Mouse (Mus musculus): ENCODE results near the gene Cby3. TPM values are rescaled to one million over a fixed set of nuclear protein-coding genes. Genes with fewer than 3 reads are reported as not detected.
"Not testable (repeated sequence)": the region's sequence is repeated elsewhere in the genome, so short reads cannot be mapped to it uniquely, and the experiment has no call there.

Cby3 gene
- polyA plus RNA-seq (2014; fragmentation: Nextera tagmentation; extraction: Ambion mirVana), result 0.31 TPM in 1 of 2 replicates, not detected in the other

DNA sequence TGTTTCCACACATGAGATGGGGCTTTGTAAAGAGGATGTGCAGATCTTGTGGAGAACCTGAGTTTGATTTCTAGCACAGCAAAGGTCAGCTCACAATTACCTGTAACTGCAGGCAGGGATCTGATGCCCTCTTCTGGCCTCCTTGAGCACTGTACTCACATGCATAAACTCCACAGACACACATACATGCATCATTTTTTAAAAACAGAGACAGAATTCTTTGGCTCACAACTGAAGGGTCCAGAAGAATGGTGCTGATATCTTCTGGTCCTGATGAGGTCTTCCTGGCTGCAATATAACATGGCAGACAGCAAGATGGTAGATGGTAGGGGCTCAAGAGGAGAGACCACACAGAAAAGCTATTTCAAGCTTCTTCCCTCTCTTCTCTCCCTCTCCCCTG is at the start of gene Cby3:
Gene Cby3, plus strand, starts transcription at position 301 of the 400 bp plus-strand sequence.
- no peak for ATAC-seq (ENCODE audit: insufficient number of reproducible peaks, insufficient read depth, low FRiP score, low read depth)
- Histone ChIP-seq H3K4me2 (ENCODE audit: low read length) (no peak within 1 kb of the TSS), H3K36me3 (ENCODE audit: control insufficient read depth, insufficient read depth, low read length) (no peaks in the 10 kb centered on the region), H3K27ac (replicated peaks in 1 of 2; ENCODE audit: control insufficient read depth in 1 of 2, insufficient read depth in 1 of 2, low read depth in 2 of 2, low read length in 2 of 2) (no peak within 1 kb of the TSS), H3K9ac (ENCODE audit: low read length) (no peak within 1 kb of the TSS), H3K4me1 (ENCODE audit: control insufficient read depth in 2 of 2, insufficient read depth in 2 of 2, low read length in 2 of 2) (no peaks in the 10 kb centered on the region), H3K4me3 (ENCODE audit: control insufficient read depth in 1 of 2, insufficient read depth in 1 of 2, low read depth in 1 of 2, low read length in 2 of 2) (no peak within 1 kb of the TSS), H3K9me3 (ENCODE audit: control insufficient read depth, low read length) (no peaks in the 10 kb centered on the region), H3K27me3 (ENCODE audit: control insufficient read depth, insufficient read depth, low read length) (peaks cover 3% of the 10 kb centered on the region; the same call in 1 of the 2 replicates)

DNA sequence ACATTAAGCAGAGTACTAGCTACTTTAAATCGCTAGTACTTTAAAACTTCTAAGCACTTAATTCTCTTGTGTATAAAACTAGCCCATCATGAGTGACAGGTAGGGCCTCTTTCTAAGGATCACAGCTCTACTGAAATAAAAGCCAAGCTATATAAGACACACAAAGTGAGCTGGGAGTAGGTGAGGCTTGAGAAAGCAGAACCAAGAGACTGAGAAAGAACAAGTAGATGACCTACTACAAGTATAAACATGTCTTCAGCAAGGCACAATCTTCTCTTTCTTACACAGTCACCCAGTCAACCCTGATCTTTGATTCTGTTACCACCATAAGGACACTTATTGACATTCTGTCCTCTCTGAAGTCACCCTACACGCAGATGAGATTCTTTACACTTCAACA is 41.5 kb upstream of the Cby3 start:
- no peak for ATAC-seq (ENCODE audit: insufficient number of reproducible peaks, insufficient read depth, low FRiP score, low read depth)
- Histone ChIP-seq H3K27me3 (ENCODE audit: control insufficient read depth, insufficient read depth, low read length) (no peaks in the 10 kb centered on the region), H3K4me1 (ENCODE audit: control insufficient read depth in 2 of 2, insufficient read depth in 2 of 2, low read length in 2 of 2) (peaks cover 0 to 3% of the 10 kb centered on the region in 2 experiments; a peak in 1 of 4 replicates), H3K27ac (replicated peaks in 1 of 2; ENCODE audit: control insufficient read depth in 1 of 2, insufficient read depth in 1 of 2, low read depth in 2 of 2, low read length in 2 of 2) (no peak overlapping the region), H3K4me3 (ENCODE audit: control insufficient read depth in 1 of 2, insufficient read depth in 1 of 2, low read depth in 1 of 2, low read length in 2 of 2) (no peak overlapping the region), H3K9me3 (ENCODE audit: control insufficient read depth, low read length) (no peaks in the 10 kb centered on the region), H3K36me3 (ENCODE audit: control insufficient read depth, insufficient read depth, low read length) (peaks cover 49% of the 10 kb centered on the region), H3K4me2 (ENCODE audit: low read length) (no peak overlapping the region), H3K9ac (ENCODE audit: low read length) (no peak overlapping the region)
- 81% methylated on average over 2 of the region's 2 CpGs for WGBS

DNA sequence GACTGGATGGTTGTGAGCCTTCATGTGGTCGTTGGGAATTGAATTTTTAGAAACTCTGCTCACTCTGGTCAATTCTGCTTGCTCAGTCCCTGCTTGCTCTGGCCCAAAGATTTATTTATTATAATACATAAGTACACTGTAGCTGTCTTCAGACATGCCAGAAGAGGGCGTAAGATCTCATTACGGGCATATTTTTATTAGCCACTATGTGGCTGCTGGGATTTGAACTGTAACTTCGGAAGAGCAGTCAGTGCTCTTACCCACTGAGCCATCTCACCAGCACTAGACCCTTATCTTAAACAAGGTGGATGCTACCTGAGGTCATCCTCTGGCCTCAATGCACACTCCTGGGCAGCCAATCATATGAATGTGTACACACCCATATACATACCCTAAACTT is 34.9 kb upstream of the Cby3 start:
- not testable (repeated sequence) for H3K4me2 ChIP-seq (ENCODE audit: low read length); H3K4me3 ChIP-seq (ENCODE audit: control insufficient read depth in 1 of 2, insufficient read depth in 1 of 2, low read depth in 1 of 2, low read length in 2 of 2); ATAC-seq (ENCODE audit: insufficient number of reproducible peaks, insufficient read depth, low FRiP score, low read depth); H3K9ac ChIP-seq (ENCODE audit: low read length); H3K27me3 ChIP-seq (ENCODE audit: control insufficient read depth, insufficient read depth, low read length); H3K9me3 ChIP-seq (ENCODE audit: control insufficient read depth, low read length); H3K27ac ChIP-seq (replicated peaks in 1 of 2; ENCODE audit: control insufficient read depth in 1 of 2, insufficient read depth in 1 of 2, low read depth in 2 of 2, low read length in 2 of 2)
- Histone ChIP-seq H3K36me3 (ENCODE audit: control insufficient read depth, insufficient read depth, low read length) (peaks cover 14% of the 10 kb centered on the region), H3K4me1 (ENCODE audit: control insufficient read depth in 2 of 2, insufficient read depth in 2 of 2, low read length in 2 of 2) (peaks cover 0 to 35% of the 10 kb centered on the region in 2 experiments; a peak in 3 of 4 replicates)
- WGBS, result 78% methylated on average over 4 of the region's 4 CpGs

DNA sequence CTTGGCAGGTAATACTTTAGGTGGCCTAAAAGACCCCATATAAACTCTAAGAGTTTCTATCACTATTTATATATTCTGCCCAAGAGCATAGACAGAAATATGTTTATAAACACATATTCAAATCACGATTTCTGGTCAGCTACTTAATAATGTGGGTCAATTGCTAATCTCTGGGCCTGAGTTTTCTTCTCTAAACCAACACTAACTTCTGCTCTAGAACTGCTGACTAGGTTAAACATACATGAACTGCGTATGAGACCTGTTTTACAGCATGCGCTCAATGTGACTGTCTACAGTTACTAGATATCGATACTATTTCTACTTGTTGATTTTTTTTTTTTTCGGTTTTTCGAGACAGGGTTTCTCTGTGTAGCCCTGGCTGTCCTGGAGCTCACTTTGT is 33.0 kb upstream of the Cby3 start:
- H3K9me3 ChIP-seq (ENCODE audit: control insufficient read depth, low read length), result no peaks in the 10 kb centered on the region
- no peak overlapping the region for H3K4me3 ChIP-seq (ENCODE audit: control insufficient read depth in 1 of 2, insufficient read depth in 1 of 2, low read depth in 1 of 2, low read length in 2 of 2)
- no peak overlapping the region for H3K9ac ChIP-seq (ENCODE audit: low read length)
- no peak for ATAC-seq (ENCODE audit: insufficient number of reproducible peaks, insufficient read depth, low FRiP score, low read depth)
- H3K27me3 ChIP-seq (ENCODE audit: control insufficient read depth, insufficient read depth, low read length), result no peaks in the 10 kb centered on the region
- H3K36me3 ChIP-seq (ENCODE audit: control insufficient read depth, insufficient read depth, low read length), result peaks cover 14% of the 10 kb centered on the region
- H3K4me2 ChIP-seq (ENCODE audit: low read length), result no peak overlapping the region
- peaks cover 0 to 36% of the 10 kb centered on the region in 2 experiments; a peak in 3 of 4 replicates for H3K4me1 ChIP-seq (ENCODE audit: control insufficient read depth in 2 of 2, insufficient read depth in 2 of 2, low read length in 2 of 2)
- H3K27ac ChIP-seq (replicated peaks in 1 of 2; ENCODE audit: control insufficient read depth in 1 of 2, insufficient read depth in 1 of 2, low read depth in 2 of 2, low read length in 2 of 2), result no peak overlapping the region
- 92% methylated on average over 6 of the region's 6 CpGs for WGBS

DNA sequence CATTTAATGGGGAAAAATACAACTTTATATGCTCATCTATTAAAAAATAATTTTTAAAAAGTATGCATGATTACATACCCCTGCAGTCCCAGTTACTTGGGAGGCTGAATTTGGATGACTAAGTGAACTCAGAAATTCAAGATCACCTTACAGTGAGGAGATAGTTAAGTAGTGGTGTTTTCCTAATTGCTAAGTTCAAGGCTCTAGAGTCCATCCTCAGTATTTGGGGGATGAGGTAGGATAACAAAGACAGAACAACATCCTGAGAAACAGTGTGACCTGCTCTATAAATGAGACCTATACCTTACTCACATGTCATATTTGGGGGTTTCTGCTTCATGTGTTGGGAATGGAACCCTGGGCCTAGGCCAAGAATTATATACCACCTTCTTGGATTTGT is 31.9 kb upstream of the Cby3 start:
- no peak for ATAC-seq (ENCODE audit: insufficient number of reproducible peaks, insufficient read depth, low FRiP score, low read depth)
- H3K4me2 ChIP-seq (ENCODE audit: low read length), result no peak overlapping the region
- H3K27ac ChIP-seq (replicated peaks in 1 of 2; ENCODE audit: control insufficient read depth in 1 of 2, insufficient read depth in 1 of 2, low read depth in 2 of 2, low read length in 2 of 2), result no peak overlapping the region
- no peaks in the 10 kb centered on the region for H3K27me3 ChIP-seq (ENCODE audit: control insufficient read depth, insufficient read depth, low read length)
- no peak overlapping the region for H3K9ac ChIP-seq (ENCODE audit: low read length)
- H3K4me3 ChIP-seq (ENCODE audit: control insufficient read depth in 1 of 2, insufficient read depth in 1 of 2, low read depth in 1 of 2, low read length in 2 of 2), result no peak overlapping the region
- H3K36me3 ChIP-seq (ENCODE audit: control insufficient read depth, insufficient read depth, low read length), result peaks cover 14% of the 10 kb centered on the region
- no peaks in the 10 kb centered on the region for H3K9me3 ChIP-seq (ENCODE audit: control insufficient read depth, low read length)
- H3K4me1 ChIP-seq (ENCODE audit: control insufficient read depth in 2 of 2, insufficient read depth in 2 of 2, low read length in 2 of 2), result peaks cover 0 to 38% of the 10 kb centered on the region in 2 experiments; a peak in 3 of 4 replicates

DNA sequence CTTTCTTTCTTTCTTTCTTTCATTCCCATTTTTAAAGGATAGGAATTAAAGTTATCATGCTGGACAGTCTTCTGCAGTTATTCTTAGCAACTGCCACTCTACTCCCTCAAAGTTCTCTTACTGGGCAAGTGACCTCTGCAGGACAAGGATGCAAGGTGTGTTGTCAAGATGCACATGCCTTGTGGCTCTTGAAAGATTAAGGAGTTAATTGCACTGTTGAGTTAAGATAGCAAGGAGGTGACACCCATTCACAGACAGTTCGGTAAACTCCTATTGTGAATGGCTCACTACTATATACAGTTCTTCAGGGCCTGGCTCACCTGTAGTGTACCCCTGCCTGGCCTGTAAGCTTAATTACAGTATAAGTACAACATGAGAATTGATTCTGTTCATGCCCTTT is 30.4 kb upstream of the Cby3 start:
- H3K36me3 ChIP-seq (ENCODE audit: control insufficient read depth, insufficient read depth, low read length), result peaks cover 11% of the 10 kb centered on the region
- ATAC-seq (ENCODE audit: insufficient number of reproducible peaks, insufficient read depth, low FRiP score, low read depth), result no peak
- peak overlapping the region; percentile 86 for H3K4me2 ChIP-seq (ENCODE audit: low read length)
- peak overlapping the region; percentile 92 for H3K9ac ChIP-seq (ENCODE audit: low read length)
- no peaks in the 10 kb centered on the region for H3K27me3 ChIP-seq (ENCODE audit: control insufficient read depth, insufficient read depth, low read length)
- H3K27ac ChIP-seq (replicated peaks in 1 of 2; ENCODE audit: control insufficient read depth in 1 of 2, insufficient read depth in 1 of 2, low read depth in 2 of 2, low read length in 2 of 2), result peak overlapping the region in 1 of 2 experiments; percentile 89; a peak in 1 of 4 replicates
- H3K4me3 ChIP-seq (ENCODE audit: control insufficient read depth in 1 of 2, insufficient read depth in 1 of 2, low read depth in 1 of 2, low read length in 2 of 2), result peak overlapping the region in 1 of 2 experiments; percentile 72; a peak in 2 of 4 replicates
- H3K4me1 ChIP-seq (ENCODE audit: control insufficient read depth in 2 of 2, insufficient read depth in 2 of 2, low read length in 2 of 2), result peaks cover 0 to 38% of the 10 kb centered on the region in 2 experiments; a peak in 3 of 4 replicates
- 3% methylated on average over 1 of the region's 1 CpGs for WGBS
- no peaks in the 10 kb centered on the region for H3K9me3 ChIP-seq (ENCODE audit: control insufficient read depth, low read length)

DNA sequence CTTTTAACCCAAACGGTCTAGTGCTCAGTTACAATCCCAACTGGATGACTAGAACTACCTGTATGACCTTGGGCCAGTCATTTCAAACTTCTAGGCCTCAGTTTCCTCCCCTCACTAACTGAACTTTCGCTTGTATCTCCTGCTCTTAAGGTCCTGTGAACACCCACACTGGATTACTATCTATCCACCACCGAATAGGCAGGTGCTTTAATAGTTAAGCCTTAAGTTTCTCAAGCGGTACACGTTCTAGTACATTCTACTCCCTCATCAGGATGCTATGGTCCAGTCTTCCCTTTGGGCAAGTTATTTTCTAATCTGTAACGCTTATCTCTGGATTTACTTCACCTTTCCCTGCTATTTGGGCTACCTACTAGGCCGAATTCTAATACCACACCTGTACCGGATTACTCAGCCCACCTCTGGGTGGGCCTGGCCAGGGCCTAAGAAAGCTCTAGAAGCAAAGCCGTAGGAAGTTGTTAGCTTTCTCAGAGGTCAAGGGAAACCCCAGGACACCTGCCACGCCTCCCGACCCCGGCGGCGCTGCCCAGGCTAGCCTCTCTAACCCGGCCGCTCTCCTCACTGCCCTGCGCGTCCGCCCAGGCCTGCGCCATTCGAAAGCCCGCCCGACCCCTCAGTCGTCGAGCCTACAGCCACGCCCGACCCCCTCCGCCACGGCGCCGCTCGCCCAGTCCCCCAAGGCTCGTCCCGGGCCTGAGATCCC is 29.4 kb upstream of the Cby3 start:
- Histone ChIP-seq H3K4me1 (ENCODE audit: control insufficient read depth in 2 of 2, insufficient read depth in 2 of 2, low read length in 2 of 2) (peaks cover 0 to 38% of the 10 kb centered on the region in 2 experiments; a peak in 3 of 4 replicates), H3K27me3 (ENCODE audit: control insufficient read depth, insufficient read depth, low read length) (no peaks in the 10 kb centered on the region), H3K27ac (replicated peaks in 1 of 2; ENCODE audit: control insufficient read depth in 1 of 2, insufficient read depth in 1 of 2, low read depth in 2 of 2, low read length in 2 of 2) (peak overlapping the region; percentile 79 to 89), H3K4me3 (ENCODE audit: control insufficient read depth in 1 of 2, insufficient read depth in 1 of 2, low read depth in 1 of 2, low read length in 2 of 2) (peak overlapping the region; percentile 72 to 82), H3K9ac (ENCODE audit: low read length) (peak overlapping the region; percentile 92), H3K36me3 (ENCODE audit: control insufficient read depth, insufficient read depth, low read length) (peaks cover 2% of the 10 kb centered on the region; the same call in 1 of the 2 replicates), H3K4me2 (ENCODE audit: low read length) (peak overlapping the region; percentile 86), H3K9me3 (ENCODE audit: control insufficient read depth, low read length) (no peaks in the 10 kb centered on the region)
- WGBS, result 1% methylated on average over 34 of the region's 34 CpGs
- peak; percentile 66 for ATAC-seq (ENCODE audit: insufficient number of reproducible peaks, insufficient read depth, low FRiP score, low read depth)
